Mouse (Mus musculus) stomach, postnatal 0 days (tissue): ENCODE results near the gene Cdan1.

Experiments used
- CTCF ChIP-seq: IDR thresholded peaks from 2 replicates; pipeline ENCODE4 v1.5.1; 2016; ENCODE audit warnings: antibody characterized with exemption, low read depth, mild to moderate bottlenecking, moderate library complexity
- EP300 ChIP-seq: optimal IDR thresholded peaks from 2 replicates; pipeline ENCODE3; 2016; ENCODE audit warnings: antibody characterized with exemption

- TF ChIP-seq CTCF (no peak), EP300 (no peak)
Observed at GRCm38 (mm10) chr2:120721911-120722310, 128.0 kb downstream of the Cdan1 start.
